Mouse (Mus musculus) G1E (cell line): ENCODE results near the gene Hepacam. TPM values are rescaled to one million over a fixed set of nuclear protein-coding genes. Genes with fewer than 3 reads are reported as not detected.
A peak's percentile ranks its signal among the peaks of the same experiment; 100 is the strongest.

ENCODE experiments used
- ATAC-seq: 2 replicates; pipeline ENCODE4 v1.8.0; 2016; ENCODE audit warnings: mild to moderate bottlenecking; ENCODE audit not compliant: insufficient number of reproducible peaks, poor library complexity, low FRiP score, severe bottlenecking; ENCODE audit errors: extremely low read depth
- DNase-seq: peaks from one replicate; pipeline ENCODE4 v3.0.0; 2012; ENCODE audit warnings: low spot score
- H3K27me3 ChIP-seq: 2 replicates; pipeline ENCODE4 v1.6.1; 2012; ENCODE audit warnings: mild to moderate bottlenecking, low read length, inconsistent platforms; ENCODE audit not compliant: insufficient read depth
- H3K36me3 ChIP-seq: replicated peaks from 2 replicates; pipeline ENCODE3; 2012; ENCODE audit warnings: mild to moderate bottlenecking, inconsistent platforms
- H3K4me1 ChIP-seq: 2 replicates; pipeline ENCODE4 v1.6.1; 2012; ENCODE audit warnings: low read depth, low read length, inconsistent platforms, mixed read lengths; ENCODE audit not compliant: insufficient read depth
- H3K4me3 ChIP-seq: 2 replicates; pipeline ENCODE4 v1.5.1; 2012; ENCODE audit warnings: low read depth, mild to moderate bottlenecking, inconsistent platforms, low read length, moderate library complexity, mixed read lengths
- H3K9me3 ChIP-seq: replicated peaks from 2 replicates; pipeline ENCODE4 v1.6.1; 2012; ENCODE audit warnings: inconsistent platforms
- CTCF ChIP-seq: IDR thresholded peaks from 2 replicates; pipeline ENCODE4 v1.5.1; 2012; ENCODE audit warnings: low read depth, low read length, inconsistent platforms, mixed read lengths
- GATA1 ChIP-seq: IDR thresholded peaks from 2 replicates; pipeline ENCODE4 v1.6.1; 2012; ENCODE audit warnings: borderline replicate concordance, low read length, inconsistent platforms, mixed read lengths
- GATA2 ChIP-seq: IDR thresholded peaks from 2 replicates; pipeline ENCODE4 v1.6.1; 2012; ENCODE audit warnings: low read depth, low read length, inconsistent platforms, borderline replicate concordance
- POLR2AphosphoS5 ChIP-seq: IDR thresholded peaks from 2 replicates; pipeline ENCODE4 v1.6.1; 2012; ENCODE audit warnings: low read depth, low read length, inconsistent platforms; ENCODE audit not compliant: insufficient replicate concordance
- TAL1 ChIP-seq: conservative IDR thresholded peaks from 2 replicates; pipeline ENCODE4 v1.6.1; 2012; ENCODE audit warnings: low read depth, low read length, inconsistent platforms, mixed read lengths
- polyA plus RNA-seq: library from polyadenylated mRNA; stranded (reverse); fragments of >175 nt; gene quantifications from 2 replicates; pipeline ENCODE4 v1.2.3, GENCODE M21; 2012
- total RNA-seq, 2 experiments: library from RNA; stranded (forward) in 1 of 2; stranded (reverse) in 1 of 2; fragments of 200-1000 nt in 1 of 2; fragments of >200 nt in 1 of 2; fragmentation: Nextera tagmentation in 1 of 2; gene quantifications; 2 replicates each; pipeline ENCODE4 v1.2.3; 2014 to 2017

The Hepacam gene
- total and polyA plus RNA-seq, 3 experiments = not detected

DNA sequence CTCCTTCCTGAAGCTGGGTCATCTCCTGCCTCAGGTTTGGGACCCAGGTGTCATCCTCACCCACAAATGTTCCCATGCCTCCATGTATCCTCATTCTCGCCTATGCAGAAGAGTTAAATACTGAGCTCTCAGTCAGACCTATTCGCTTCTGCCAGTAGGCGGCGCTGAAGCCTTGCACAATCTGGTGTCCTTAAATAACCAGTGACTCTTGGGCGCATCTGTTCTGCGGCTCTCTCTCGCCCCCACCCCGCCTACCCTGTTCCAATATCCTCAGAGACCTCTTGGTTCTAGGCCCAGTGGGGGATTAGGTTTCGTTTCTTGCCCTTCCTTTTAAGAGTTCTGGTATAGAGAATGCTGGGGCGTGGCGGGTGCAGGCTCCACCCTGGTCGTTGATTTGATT, 63.4 kb downstream of the Hepacam start:
- peaks cover 6% of the 10 kb centered on the region; the same call in 1 of the 2 replicates for H3K4me1 ChIP-seq
- DNase-seq = peak; percentile 59

DNA sequence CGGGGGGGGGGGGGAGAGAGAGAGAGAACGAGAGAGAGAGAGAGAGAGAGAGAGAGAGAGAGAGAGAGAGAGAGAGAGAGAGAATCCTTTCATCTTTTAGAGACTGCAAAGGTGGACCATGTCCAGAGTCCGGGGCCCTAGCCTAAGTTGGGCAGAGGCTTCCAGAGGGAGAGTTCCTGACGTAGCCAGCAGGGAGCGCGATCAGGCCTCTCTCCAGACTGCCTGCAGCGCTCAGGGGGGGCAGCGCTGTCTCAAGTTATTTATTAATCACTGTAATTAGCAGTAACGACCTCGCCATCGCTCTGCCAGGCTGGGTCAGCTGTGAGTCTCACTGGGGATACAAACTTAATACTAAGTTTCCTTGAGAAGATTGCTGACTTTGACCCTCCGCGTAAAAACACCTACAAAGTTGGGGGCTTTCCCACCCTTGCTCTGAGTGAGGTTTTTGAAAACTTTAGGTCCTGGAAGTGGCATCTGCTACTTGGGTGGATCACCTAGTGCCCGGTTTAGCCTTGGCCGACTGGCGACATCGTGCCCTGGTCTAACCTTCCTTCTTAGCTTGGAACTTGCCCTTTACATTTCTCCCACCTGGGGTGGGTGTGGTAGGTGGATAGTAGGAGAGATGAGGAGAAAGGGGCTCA, 65.0 kb downstream of the Hepacam start:
- Histone ChIP-seq H3K27me3 (peaks cover 49% of the 10 kb centered on the region), H3K9me3 (no peaks in the 10 kb centered on the region), H3K36me3 (no peaks in the 10 kb centered on the region), H3K4me1 (peaks cover 6% of the 10 kb centered on the region; the same call in 1 of the 2 replicates), H3K4me3 (no peak overlapping the region)
- DNase-seq (no peak), ATAC-seq (no peak)
- TF ChIP-seq POLR2AphosphoS5 = no peak
- no peak for TF ChIP-seq CTCF
- no peak for TF ChIP-seq TAL1
- TF ChIP-seq GATA1 = no peak

More for the DNA sequence above, 63.4 kb downstream of the Hepacam start:
- no peaks in the 10 kb centered on the region for H3K9me3 ChIP-seq
- peaks cover 51% of the 10 kb centered on the region for H3K27me3 ChIP-seq
- TF ChIP-seq CTCF (peak; percentile 67), GATA1 (no peak)
- H3K4me3 ChIP-seq = no peak overlapping the region
- no peaks in the 10 kb centered on the region for H3K36me3 ChIP-seq
- ATAC-seq = peak; percentile 76

DNA sequence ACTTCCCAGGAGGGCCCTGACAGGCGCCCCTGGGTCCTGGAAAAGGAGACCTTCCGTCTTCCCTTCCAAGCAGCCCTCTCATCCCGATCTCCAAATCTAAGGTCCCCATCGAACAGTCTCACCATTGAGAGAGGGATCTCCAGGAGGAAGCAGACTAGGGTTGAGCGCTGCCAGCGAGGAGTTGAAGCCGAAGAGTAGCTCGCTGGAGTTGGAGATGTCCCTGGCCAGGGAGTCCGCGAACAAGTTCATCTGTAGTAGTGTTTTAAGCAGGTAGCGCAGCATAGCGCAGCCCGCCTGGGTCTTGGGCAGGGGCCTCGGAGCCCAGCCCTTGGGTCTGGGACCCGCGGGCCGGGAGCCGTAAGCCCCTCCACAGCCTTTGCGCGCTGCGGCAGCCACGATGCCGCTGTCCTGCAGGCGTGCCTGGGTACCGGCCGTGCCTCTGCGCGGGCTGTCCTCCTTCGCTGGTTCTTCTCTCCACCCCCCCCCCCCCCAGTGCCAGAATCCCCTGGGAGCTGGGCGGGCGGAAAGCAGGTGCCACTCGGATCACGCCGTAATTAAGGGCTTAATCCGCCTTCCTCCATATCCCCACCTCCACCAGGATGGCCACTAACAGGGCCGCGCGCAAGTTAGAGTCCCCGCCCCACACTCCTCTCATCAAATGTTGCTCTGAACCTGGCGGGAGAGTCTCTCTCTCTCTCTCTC, 65.7 kb downstream of the Hepacam start, which contains the start of gene Robo3:
Gene Robo3 (minus strand): TSS at position 527 of the 702 bp plus-strand sequence.
- Histone ChIP-seq H3K9me3 (no peaks in the 10 kb centered on the region), H3K36me3 (no peaks in the 10 kb centered on the region), H3K4me3 (no peak within 1 kb of the TSS), H3K27me3 (peaks cover 43% of the 10 kb centered on the region), H3K4me1 (peaks cover 6% of the 10 kb centered on the region; the same call in 1 of the 2 replicates)
- DNase-seq (no peak), ATAC-seq (no peak)
- no peak for TF ChIP-seq GATA2
- TF ChIP-seq GATA1 = no peak
- no peak for TF ChIP-seq POLR2AphosphoS5
- TF ChIP-seq TAL1 = no peak
- no peak for TF ChIP-seq CTCF

DNA sequence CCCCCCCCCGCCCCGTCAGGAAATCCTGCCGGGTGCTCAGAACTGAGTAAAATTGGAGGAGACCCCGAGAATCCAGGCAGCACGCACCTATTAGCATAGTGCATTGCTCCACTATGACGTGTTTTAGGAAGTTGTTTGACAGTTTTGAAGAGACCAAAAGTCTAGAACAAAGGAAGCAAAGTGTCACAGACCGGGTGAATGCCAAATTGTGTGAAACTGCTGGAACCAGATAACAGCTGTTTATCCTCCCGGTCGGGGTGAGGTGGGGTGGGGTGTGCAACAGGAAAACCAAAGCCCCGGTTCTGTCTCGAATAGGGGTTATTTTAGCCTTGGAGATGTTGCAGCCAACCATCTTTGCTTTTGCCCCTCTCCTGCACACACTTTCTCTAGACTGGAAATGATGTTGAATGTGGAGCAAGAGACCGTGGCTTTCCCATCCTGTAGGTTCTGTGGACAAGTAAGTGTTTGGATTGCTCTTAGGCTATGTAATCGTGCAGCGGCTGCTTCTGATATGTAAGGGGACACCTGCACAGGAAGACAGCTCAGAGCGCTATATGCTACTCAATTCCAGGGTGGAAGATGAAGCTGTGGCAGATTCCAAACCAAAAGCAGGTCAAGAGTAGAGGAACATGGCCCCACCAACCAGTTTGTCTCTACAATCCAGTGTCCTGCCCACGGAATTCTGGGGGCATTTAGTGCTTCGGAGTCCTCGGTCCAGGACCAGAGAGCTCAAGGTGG, 66.8 kb downstream of the Hepacam start:
- peaks cover 44% of the 10 kb centered on the region for H3K27me3 ChIP-seq
- no peak for DNase-seq
- TF ChIP-seq GATA2 = no peak
- TF ChIP-seq TAL1 = no peak
- TF ChIP-seq CTCF = no peak
- TF ChIP-seq GATA1 = no peak
- no peak for TF ChIP-seq POLR2AphosphoS5
- no peak for ATAC-seq
- no peaks in the 10 kb centered on the region for H3K36me3 ChIP-seq
- peaks cover 6% of the 10 kb centered on the region; the same call in 1 of the 2 replicates for H3K4me1 ChIP-seq
- no peak overlapping the region for H3K4me3 ChIP-seq
- no peaks in the 10 kb centered on the region for H3K9me3 ChIP-seq

DNA sequence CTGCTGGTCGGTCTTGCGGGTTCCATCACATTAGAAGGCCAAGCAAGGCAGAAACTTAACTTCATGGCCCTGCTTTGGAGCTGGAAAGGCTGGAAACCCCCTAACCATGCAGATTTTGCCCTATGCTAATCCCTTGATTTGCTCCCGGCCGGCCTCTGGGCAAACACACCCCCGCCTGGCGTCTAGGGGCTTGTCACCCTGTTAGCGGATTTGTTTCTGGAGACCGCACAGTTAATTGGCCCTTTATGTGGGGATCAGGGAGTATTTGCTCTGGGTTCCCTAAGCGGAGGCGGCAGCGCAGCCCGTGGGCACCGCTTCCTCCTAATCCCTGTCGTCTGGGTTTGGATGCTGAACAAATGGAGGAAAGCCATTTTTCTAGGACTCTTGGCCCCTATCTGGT, 67.8 kb downstream of the Hepacam start:
- no peak for TF ChIP-seq TAL1
- TF ChIP-seq GATA2 = no peak
- no peak for TF ChIP-seq GATA1
- TF ChIP-seq POLR2AphosphoS5 = no peak
- no peak for DNase-seq
- H3K27me3 ChIP-seq = peaks cover 38% of the 10 kb centered on the region

DNA sequence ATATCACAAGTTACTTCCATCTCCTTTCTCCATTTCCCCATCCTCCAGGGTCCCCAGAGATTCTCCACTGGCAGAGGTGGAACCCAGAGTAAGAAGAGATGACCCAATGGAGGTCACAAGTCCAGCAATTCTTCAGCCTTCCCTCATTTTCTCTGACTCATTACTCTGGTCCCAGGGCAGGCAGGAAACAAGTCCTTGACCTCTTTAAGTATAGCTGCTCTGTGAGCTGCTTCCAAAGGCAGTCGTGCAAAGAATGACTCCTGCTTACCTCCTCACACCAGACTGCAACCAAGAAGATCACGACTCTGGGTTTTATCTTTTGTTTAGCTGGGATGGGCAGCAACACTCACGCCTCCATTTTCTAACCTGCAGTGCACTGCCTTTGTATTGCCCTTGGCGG, 68.5 kb downstream of the Hepacam start:
- Histone ChIP-seq H3K4me1 (peaks cover 3% of the 10 kb centered on the region; the same call in 1 of the 2 replicates), H3K9me3 (no peaks in the 10 kb centered on the region), H3K36me3 (no peaks in the 10 kb centered on the region), H3K27me3 (peaks cover 38% of the 10 kb centered on the region), H3K4me3 (no peak overlapping the region)
- DNase-seq (no peak), ATAC-seq (no peak)
- TF ChIP-seq GATA1 = no peak
- TF ChIP-seq TAL1 = no peak
- TF ChIP-seq POLR2AphosphoS5 = no peak
- no peak for TF ChIP-seq GATA2
- no peak for TF ChIP-seq CTCF

More for the DNA sequence above, 67.8 kb downstream of the Hepacam start:
- H3K36me3 ChIP-seq = no peaks in the 10 kb centered on the region
- ATAC-seq = no peak
- peaks cover 6% of the 10 kb centered on the region; the same call in 1 of the 2 replicates for H3K4me1 ChIP-seq
- H3K4me3 ChIP-seq = no peak overlapping the region
- H3K9me3 ChIP-seq = no peaks in the 10 kb centered on the region

Other genes with a start within 250 kb of the Hepacam start
- 1.4 TPM in 1 of 2 replicates, not detected in the other for gene Pknox2, start 219.9 kb upstream of the Hepacam start, total RNA-seq (2014; fragmentation: Nextera tagmentation)
- 0.17 and 0.27 TPM in 2 replicates for gene Pknox2, start 219.9 kb upstream of the Hepacam start, total RNA-seq (2017)
- gene Pknox2, start 219.9 kb upstream of the Hepacam start, polyA plus RNA-seq = not detected in 2 replicates
- gene Tmem218, start 159.1 kb upstream of the Hepacam start, total RNA-seq (2014; fragmentation: Nextera tagmentation) = 1.7 and 3.2 TPM in 2 replicates
- gene Tmem218, start 159.1 kb upstream of the Hepacam start, total RNA-seq (2017) = 3.1 and 3.5 TPM in 2 replicates
- 0.28 and 0.30 TPM in 2 replicates for gene Tmem218, start 159.1 kb upstream of the Hepacam start, polyA plus RNA-seq
- gene Slc37a2, start 111.6 kb upstream of the Hepacam start, total RNA-seq (2014; fragmentation: Nextera tagmentation) = 0.19 TPM in 1 of 2 replicates, not detected in the other
- gene Slc37a2, start 111.6 kb upstream of the Hepacam start, total RNA-seq (2017) = 0.29 and 0.38 TPM in 2 replicates
- 0.01 TPM in 2 replicates for gene Slc37a2, start 111.6 kb upstream of the Hepacam start, polyA plus RNA-seq
- gene Ccdc15, start 18.9 kb upstream of the Hepacam start, total RNA-seq (2014; fragmentation: Nextera tagmentation) = 23.3 and 26.9 TPM in 2 replicates
- 6.3 and 7.4 TPM in 2 replicates for gene Ccdc15, start 18.9 kb upstream of the Hepacam start, total RNA-seq (2017)
- 10.3 and 10.7 TPM in 2 replicates for gene Ccdc15, start 18.9 kb upstream of the Hepacam start, polyA plus RNA-seq
- not detected in 2 replicates for gene Robo4, start 34.5 kb downstream of the Hepacam start, total RNA-seq (2014; fragmentation: Nextera tagmentation)
- 0.05 and 0.06 TPM in 2 replicates for gene Robo4, start 34.5 kb downstream of the Hepacam start, total RNA-seq (2017)
- gene Robo4, start 34.5 kb downstream of the Hepacam start, polyA plus RNA-seq = not detected in 2 replicates
- not detected in 2 replicates for gene Robo3, start 65.9 kb downstream of the Hepacam start, total RNA-seq (2014; fragmentation: Nextera tagmentation)
- 0.27 and 0.35 TPM in 2 replicates for gene Robo3, start 65.9 kb downstream of the Hepacam start, total RNA-seq (2017)
- 0.20 and 0.24 TPM in 2 replicates for gene Robo3, start 65.9 kb downstream of the Hepacam start, polyA plus RNA-seq
- gene Msantd2, start 122.0 kb downstream of the Hepacam start, total RNA-seq (2014; fragmentation: Nextera tagmentation) = 49.4 and 63.8 TPM in 2 replicates
- gene Msantd2, start 122.0 kb downstream of the Hepacam start, total RNA-seq (2017) = 59.1 and 66.0 TPM in 2 replicates
- 27.5 and 31.9 TPM in 2 replicates for gene Msantd2, start 122.0 kb downstream of the Hepacam start, polyA plus RNA-seq
- not detected in 2 replicates for gene Esam, start 160.7 kb downstream of the Hepacam start, total RNA-seq (2014; fragmentation: Nextera tagmentation)
- gene Esam, start 160.7 kb downstream of the Hepacam start, total RNA-seq (2017) = 0.23 TPM in 1 of 2 replicates, not detected in the other
- gene Esam, start 160.7 kb downstream of the Hepacam start, polyA plus RNA-seq = 0.09 TPM in 1 of 2 replicates, not detected in the other
- gene Vsig2, start 171.9 kb downstream of the Hepacam start, total RNA-seq (2014; fragmentation: Nextera tagmentation) = not detected in 2 replicates
- 0.29 and 3.0 TPM in 2 replicates for gene Vsig2, start 171.9 kb downstream of the Hepacam start, total RNA-seq (2017)
- not detected in 2 replicates for gene Vsig2, start 171.9 kb downstream of the Hepacam start, polyA plus RNA-seq
- 444 and 474 TPM in 2 replicates for gene Nrgn, start 185.6 kb downstream of the Hepacam start, total RNA-seq (2014; fragmentation: Nextera tagmentation)
- gene Nrgn, start 185.6 kb downstream of the Hepacam start, total RNA-seq (2017) = 136 and 149 TPM in 2 replicates
- gene Nrgn, start 185.6 kb downstream of the Hepacam start, polyA plus RNA-seq = 2,434 and 2,443 TPM in 2 replicates
- gene Siae, start 188.3 kb downstream of the Hepacam start, total RNA-seq (2014; fragmentation: Nextera tagmentation) = 98.8 and 107 TPM in 2 replicates
- gene Siae, start 188.3 kb downstream of the Hepacam start, total RNA-seq (2017) = 41.7 and 44.5 TPM in 2 replicates
- gene Siae, start 188.3 kb downstream of the Hepacam start, polyA plus RNA-seq = 1.3 and 1.9 TPM in 2 replicates
- gene Spa17, start 246.4 kb downstream of the Hepacam start, total RNA-seq (2014; fragmentation: Nextera tagmentation) = 12.4 and 21.1 TPM in 2 replicates
- gene Spa17, start 246.4 kb downstream of the Hepacam start, total RNA-seq (2017) = 12.1 and 13.0 TPM in 2 replicates
- gene Spa17, start 246.4 kb downstream of the Hepacam start, polyA plus RNA-seq = 1.7 and 1.8 TPM in 2 replicates